In the genomic region with DNA sequence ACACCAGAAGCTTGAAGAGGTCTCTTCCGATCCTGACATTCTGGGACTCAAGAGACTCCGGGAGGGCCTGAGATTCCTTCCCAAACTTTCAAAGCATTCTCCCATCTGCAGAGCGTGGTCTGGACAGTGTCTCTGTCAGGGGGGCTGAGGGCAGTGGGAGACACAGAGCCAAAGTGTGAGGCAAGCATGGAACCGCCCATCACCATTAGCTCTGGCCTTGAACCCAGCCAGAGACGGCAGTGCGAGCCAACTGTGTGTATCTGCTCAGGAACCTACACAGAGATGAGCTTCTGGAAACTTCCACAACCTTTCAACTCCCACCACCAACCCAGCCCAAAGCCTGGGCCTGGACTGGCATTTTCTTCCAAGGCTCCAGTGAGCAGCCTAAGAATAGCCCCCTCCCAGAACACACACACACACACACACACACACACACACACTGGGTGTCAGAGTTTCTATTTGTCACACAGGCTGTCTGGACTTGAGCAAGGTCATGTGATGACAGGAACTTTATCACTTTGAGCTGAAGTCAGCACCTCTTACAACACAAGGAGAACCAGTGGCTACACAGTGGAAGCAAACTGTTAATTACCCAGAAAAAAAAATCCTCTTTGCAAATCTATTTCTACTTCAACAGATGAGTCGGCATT, we compare ENCODE assay signal across 10 mouse cellular contexts.
DNase-seq lines count a peak whose midpoint lies in the region; ATAC-seq lines count a peak whose summit lies in the region.
"Had no signal": no experiment of that assay in that cellular context is flagged by ENCODE, and none has a peak within 500 bp of the region (broad histone marks: within the 10 kb centered on the region; RNA-seq: fewer than 3 reads in every experiment).

No protein-coding gene starts in this region.

- ATAC-seq in embryonic facial prominence, embryonic 12.5 days (ENCODE audit: insufficient number of reproducible peaks, insufficient read depth, low FRiP score, low TSS enrichment), result peak; percentile 61; the same call in 1 of the 2 replicates
- ATAC-seq in megakaryocyte, adult 5-6 weeks (ENCODE audit: poor library complexity, severe bottlenecking), result no peak
- ATAC-seq: hindbrain, postnatal 0 days had no signal

- H3K4me3 ChIP-seq in embryonic facial prominence, embryonic 12.5 days, result no peak overlapping the region

- 0 out of 2 replicates have a peak, but pooled peaks cover 3% of the 10 kb centered on the region for H3K4me1 ChIP-seq in embryonic facial prominence, embryonic 12.5 days

- WGBS in embryonic facial prominence, embryonic 12.5 days, result 72% methylated on average over 7 of the region's 7 CpGs

- H3K9me3 ChIP-seq in embryonic facial prominence, embryonic 12.5 days, result no peaks in the 10 kb centered on the region

- intact Hi-C loops in heart, postnatal 14 days (cut with DNase I), result no loop called here

- peak; percentile 50 to 83 for DNase-seq in adrenal gland, adult (ENCODE audit: inconsistent age in 2 of 2, low spot score in 1 of 2)
- DNase-seq in heart, postnatal 14 days, result peak; percentile 64 to 66
- peak; percentile 72 for DNase-seq in lung, postnatal 10 days
- no peak for DNase-seq in natural killer cell, adult 2 months (ENCODE audit: low spot score in 2 of 2)
- DNase-seq in thymus, postnatal 25 days, result no peak
- DNase-seq in adipocyte (ENCODE audit: low spot score), result no peak
- DNase-seq: thymus, postnatal 36 days had no signal

- no peaks in the 10 kb centered on the region for H3K27me3 ChIP-seq in embryonic facial prominence, embryonic 12.5 days

- no peak overlapping the region for H3K4me2 ChIP-seq in embryonic facial prominence, embryonic 12.5 days (replicated peaks)

- H3K9ac ChIP-seq in embryonic facial prominence, embryonic 12.5 days, result no peak overlapping the region

- no peaks in the 10 kb centered on the region for H3K36me3 ChIP-seq in embryonic facial prominence, embryonic 12.5 days

- no peak overlapping the region for H3K27ac ChIP-seq in embryonic facial prominence, embryonic 12.5 days
- H3K27ac ChIP-seq: hindbrain, postnatal 0 days had no signal

Comparison
In these comparisons a context has a peak if more than half of its experiments do, and no peak if none do; other contexts are left out.
1. DNase-seq: peak in adrenal gland, adult (2 of 2), heart, postnatal 14 days (2 of 2) and lung, postnatal 10 days (single experiment); none in natural killer cell, adult 2 months (0 of 2), thymus, postnatal 25 days (single experiment) and adipocyte (single experiment).